Mouse (Mus musculus) myocyte (in vitro differentiated cells): ENCODE results near the gene Eea1.

Source experiments
- CEBPB ChIP-seq: IDR thresholded peaks from 2 replicates; pipeline ENCODE4 v1.6.1; 2011; ENCODE audit warnings: mild to moderate bottlenecking, moderate library complexity; ENCODE audit not compliant: poor library complexity, insufficient read depth, severe bottlenecking
- E2F4 ChIP-seq: IDR thresholded peaks from one replicate; pipeline ENCODE4 v1.6.1; 2011; ENCODE audit warnings: mild to moderate bottlenecking, control low read depth, moderate library complexity; ENCODE audit not compliant: insufficient read depth
- MAX ChIP-seq: IDR thresholded peaks from one replicate; pipeline ENCODE4 v1.6.1; 2011; ENCODE audit warnings: low read depth, mild to moderate bottlenecking, control low read depth
- MYOD1 ChIP-seq, 3 experiments: IDR thresholded peaks; one replicate each; pipeline ENCODE4 v1.6.1; 2011; ENCODE audit warnings: control low read depth in 2 of 3, low read depth in 2 of 3, mild to moderate bottlenecking in 2 of 3, moderate library complexity in 1 of 3; ENCODE audit not compliant: insufficient read length in 2 of 3, control insufficient read depth in 1 of 3
- POLR2A ChIP-seq: IDR thresholded peaks from one replicate; pipeline ENCODE4 v1.6.1; 2011; ENCODE audit warnings: low read depth, mild to moderate bottlenecking, control low read depth, moderate library complexity; ENCODE audit not compliant: insufficient read length
- POLR2AphosphoS2 ChIP-seq: IDR thresholded peaks from one replicate; pipeline ENCODE4 v1.6.1; 2011; ENCODE audit warnings: low read depth, control low read depth; ENCODE audit not compliant: insufficient read length
- SRF ChIP-seq: IDR thresholded peaks from one replicate; pipeline ENCODE4 v1.6.1; 2011; ENCODE audit warnings: low read depth; ENCODE audit not compliant: control insufficient read depth, insufficient read length
- TCF12 ChIP-seq: IDR thresholded peaks from one replicate; pipeline ENCODE4 v1.6.1; 2011; ENCODE audit warnings: mild to moderate bottlenecking, control low read depth; ENCODE audit not compliant: poor library complexity, insufficient read depth, severe bottlenecking
- USF1 ChIP-seq: IDR thresholded peaks from one replicate; pipeline ENCODE4 v1.6.1; 2011; ENCODE audit warnings: low read depth, mild to moderate bottlenecking, control low read depth, moderate library complexity

DNA sequence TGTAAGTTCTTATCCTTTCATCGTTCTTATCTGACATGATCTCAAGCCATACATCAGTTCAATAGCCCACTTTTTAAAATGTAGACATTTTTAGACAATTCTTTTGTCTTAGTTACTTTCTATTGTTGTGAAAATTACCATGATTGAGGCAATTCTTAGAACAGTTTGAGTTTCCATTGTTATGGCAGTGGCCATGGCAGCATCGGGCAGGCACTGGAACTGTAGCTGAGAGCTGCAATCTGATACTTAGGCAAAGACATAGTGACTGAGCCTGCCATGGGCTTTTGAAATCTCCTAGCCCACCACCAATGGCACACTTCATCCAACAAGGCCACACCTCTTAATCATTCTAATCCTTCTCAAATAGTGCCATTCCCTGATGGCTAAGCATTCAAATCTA, 36.3 kb downstream of the Eea1 start:
- no peak for TF ChIP-seq MAX
- TF ChIP-seq POLR2A: no peak
- TF ChIP-seq POLR2AphosphoS2: no peak
- TF ChIP-seq SRF: no peak
- no peak for TF ChIP-seq USF1
- TF ChIP-seq TCF12: no peak
- TF ChIP-seq E2F4: no peak
- no peak for TF ChIP-seq MYOD1 (IDR thresholded peaks at IDR 0.05; ENCODE audit: control insufficient read depth in 1 of 3, insufficient read length in 2 of 3, low read depth in 2 of 3)
- TF ChIP-seq CEBPB: no peak
